Mouse (Mus musculus): ENCODE results near the gene Cnih3. TPM values are rescaled to one million over a fixed set of nuclear protein-coding genes. Genes with fewer than 3 reads are reported as not detected.

Gene Cnih3
- 0.03 TPM for polyA plus RNA-seq (2021)

DNA sequence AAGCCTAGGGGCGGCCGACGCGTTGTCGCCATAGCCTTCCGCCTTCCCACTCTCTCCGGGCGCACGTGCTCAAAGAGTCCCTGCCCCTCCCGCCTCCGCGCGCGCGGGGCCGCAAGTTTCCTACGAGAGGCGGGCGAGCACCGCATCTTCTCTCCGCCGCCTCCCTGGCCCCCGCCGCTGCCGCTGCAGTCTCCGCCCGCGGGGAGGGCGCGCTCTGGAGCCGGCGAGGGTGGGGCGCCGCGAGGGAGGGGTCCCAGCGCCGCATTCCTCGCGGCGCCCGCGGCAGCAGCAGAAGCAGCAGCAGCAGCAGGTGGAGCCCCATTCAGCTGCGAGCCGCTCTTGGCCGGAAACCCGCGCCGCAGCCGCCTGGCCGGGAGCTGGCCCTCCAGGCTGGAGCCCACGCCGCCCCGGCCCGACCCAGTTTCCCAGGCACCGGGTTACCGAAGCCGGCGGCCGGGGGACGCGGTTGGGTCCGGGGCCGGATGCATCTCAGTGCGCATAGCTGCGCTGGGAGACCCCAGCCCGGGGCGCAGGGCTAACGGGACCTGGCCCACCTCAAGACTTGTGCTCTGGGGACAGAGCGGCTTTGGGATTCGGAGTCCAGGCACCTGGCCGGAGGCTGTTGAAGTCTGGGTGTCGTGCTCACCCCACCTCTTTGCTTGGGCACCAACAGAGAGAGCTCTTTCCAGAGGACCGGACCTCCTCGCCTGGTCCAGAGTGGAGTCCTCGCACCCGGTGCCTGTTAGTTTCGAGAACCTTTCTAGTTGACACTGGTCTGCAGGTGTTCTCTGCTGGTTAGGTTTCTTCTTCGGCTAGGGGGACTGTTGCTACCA lies at the start of gene Cnih3:
Gene Cnih3 (plus strand): TSS at position 262 of the 833 bp plus-strand sequence.
- peaks cover 48% of the 10 kb centered on the region for H3K27me3 ChIP-seq
- no peak for ATAC-seq
- in situ Hi-C loops (cut with MboI; ENCODE audit: low pct_unique_long_range_greater_than_20kb), result no loop called here
- no peak for TF ChIP-seq CTCF (IDR thresholded peaks at IDR 0.05)
- CTCF ChIA-PET, result no interaction called here
- DNase-seq (ENCODE audit: low read depth, low spot score), result no peak
- POLR2A ChIA-PET, result no interaction called here

DNA sequence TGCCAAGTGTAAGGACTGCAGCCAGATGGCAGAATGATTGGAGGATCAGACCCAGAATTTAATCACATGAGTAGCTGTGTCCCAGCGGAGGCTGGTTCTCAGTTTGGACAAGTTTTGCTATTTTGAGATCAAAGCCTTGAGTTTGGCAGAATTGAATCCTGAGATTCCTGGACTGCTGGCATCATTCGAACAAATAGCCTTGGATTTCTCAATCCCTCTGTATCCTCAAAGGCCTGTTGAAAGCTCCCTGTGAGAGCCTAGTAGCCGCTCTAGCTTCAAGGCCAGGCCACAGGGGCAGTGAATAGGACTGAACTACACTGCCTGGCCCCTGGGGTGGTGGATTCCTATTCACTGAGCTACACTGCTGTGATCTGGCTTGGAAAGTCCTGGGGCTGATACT lies 44.4 kb upstream of the Cnih3 start:
- ChIA-PET CTCF (no interaction called here), POLR2A (no interaction called here)
- peaks cover 28% of the 10 kb centered on the region for H3K27me3 ChIP-seq
- no peak for TF ChIP-seq CTCF (IDR thresholded peaks at IDR 0.05)
- DNase-seq (ENCODE audit: low read depth, low spot score) (no peak), ATAC-seq (no peak)
- in situ Hi-C loops (cut with MboI; ENCODE audit: low pct_unique_long_range_greater_than_20kb), result no loop called here

DNA sequence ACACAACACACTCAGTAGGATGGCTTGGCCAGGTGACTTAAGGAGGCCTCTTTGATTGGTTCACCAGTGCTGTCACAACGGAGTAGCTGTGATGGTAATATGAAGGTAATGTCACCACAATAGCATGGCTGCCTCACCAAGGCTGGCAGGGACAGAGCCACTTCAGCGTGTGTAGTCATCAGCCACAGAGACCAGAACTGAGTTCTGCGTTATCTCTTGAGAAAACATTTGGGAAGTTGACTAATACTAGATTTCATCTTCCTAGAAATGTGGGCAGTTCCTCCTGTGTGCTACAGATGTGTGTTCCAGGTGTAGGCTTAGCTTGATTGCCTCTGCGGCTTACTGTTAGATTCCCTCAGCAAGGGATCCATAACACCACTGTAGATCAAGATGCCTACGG lies 41.7 kb upstream of the Cnih3 start:
- TF ChIP-seq CTCF (IDR thresholded peaks at IDR 0.05), result no peak
- H3K27me3 ChIP-seq, result peaks cover 20% of the 10 kb centered on the region
- POLR2A ChIA-PET, result no interaction called here
- in situ Hi-C loops (cut with MboI; ENCODE audit: low pct_unique_long_range_greater_than_20kb), result no loop called here
- ATAC-seq (no peak), DNase-seq (ENCODE audit: low read depth, low spot score) (no peak)
- CTCF ChIA-PET, result no interaction called here

DNA sequence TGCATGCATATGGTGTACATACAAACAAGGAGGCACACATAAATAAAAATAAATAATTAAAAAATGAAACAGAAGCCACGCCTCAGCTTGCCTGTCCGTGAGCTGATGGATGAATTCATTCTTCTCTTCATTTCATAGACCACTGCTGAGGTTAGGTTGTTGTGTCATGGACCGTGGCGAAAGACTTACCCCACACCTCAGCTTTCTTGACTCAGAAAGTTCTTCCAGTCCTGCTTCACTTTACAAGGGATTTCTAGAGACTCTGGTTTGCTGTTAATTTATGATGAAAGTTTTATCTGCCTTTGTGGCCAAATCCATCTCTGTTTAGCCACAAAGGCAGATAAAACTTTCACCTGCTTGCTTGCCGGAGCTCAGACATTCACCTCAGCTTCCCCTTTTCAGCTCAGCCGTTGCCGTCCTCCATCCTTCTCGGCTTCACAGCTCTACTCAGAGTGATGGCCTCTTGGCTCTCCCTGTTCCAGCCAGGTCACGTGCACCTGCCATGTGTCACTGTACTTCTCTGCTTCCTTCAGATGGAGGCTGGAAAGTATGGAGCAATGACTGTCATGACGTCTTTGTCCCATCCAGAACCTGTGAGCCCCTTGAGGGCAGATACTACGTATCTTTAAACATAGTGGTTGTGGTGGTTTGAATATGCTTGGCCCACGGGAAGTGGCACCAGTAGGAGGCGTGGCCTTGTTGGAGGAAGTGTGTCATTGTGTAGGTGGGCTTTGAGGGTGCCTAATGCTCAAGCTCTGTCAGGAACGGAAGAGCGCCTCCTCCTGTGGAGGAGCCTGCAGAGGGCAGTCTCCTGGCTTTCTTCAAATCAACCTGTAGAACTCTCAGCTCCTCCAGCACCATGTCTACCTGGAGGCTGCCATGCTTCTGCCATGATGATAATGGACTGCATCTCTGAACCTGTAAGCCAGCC lies 40.0 kb upstream of the Cnih3 start:
- no peak for ATAC-seq
- peaks cover 23% of the 10 kb centered on the region for H3K27me3 ChIP-seq
- no peak for DNase-seq (ENCODE audit: low read depth, low spot score)
- TF ChIP-seq CTCF (IDR thresholded peaks at IDR 0.05), result no peak
- in situ Hi-C loops (cut with MboI; ENCODE audit: low pct_unique_long_range_greater_than_20kb), result no loop called here
- CTCF ChIA-PET, result no interaction called here
- POLR2A ChIA-PET, result no interaction called here

DNA sequence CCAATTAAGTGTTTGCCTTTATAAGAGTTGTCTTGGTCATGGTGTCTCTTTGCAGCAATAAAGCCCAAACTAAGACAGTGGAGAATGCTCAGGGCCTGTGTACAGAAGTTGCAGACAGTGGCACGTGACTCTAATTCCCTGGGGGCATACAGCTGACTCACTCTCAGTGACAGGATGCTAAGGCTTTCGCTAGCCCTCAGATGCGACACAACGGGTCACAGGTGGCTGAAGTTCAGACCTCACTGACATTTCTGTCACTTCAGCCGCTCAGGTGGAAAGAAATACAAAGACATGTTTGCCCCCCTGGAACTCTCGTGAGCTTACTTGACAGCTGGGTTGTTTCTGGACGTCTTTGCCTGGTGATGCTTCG lies 39.4 kb upstream of the Cnih3 start:
- ATAC-seq (no peak), DNase-seq (ENCODE audit: low read depth, low spot score) (no peak)
- ChIA-PET POLR2A (no interaction called here), CTCF (interaction anchor here (1.5 kb wide), 1 partner anchor 12 kb away, joined by 3 read pairs; no protein-coding TSS in a partner anchor)
- TF ChIP-seq CTCF (IDR thresholded peaks at IDR 0.05), result no peak
- in situ Hi-C loops (cut with MboI; ENCODE audit: low pct_unique_long_range_greater_than_20kb), result no loop called here
- H3K27me3 ChIP-seq, result peaks cover 23% of the 10 kb centered on the region

DNA sequence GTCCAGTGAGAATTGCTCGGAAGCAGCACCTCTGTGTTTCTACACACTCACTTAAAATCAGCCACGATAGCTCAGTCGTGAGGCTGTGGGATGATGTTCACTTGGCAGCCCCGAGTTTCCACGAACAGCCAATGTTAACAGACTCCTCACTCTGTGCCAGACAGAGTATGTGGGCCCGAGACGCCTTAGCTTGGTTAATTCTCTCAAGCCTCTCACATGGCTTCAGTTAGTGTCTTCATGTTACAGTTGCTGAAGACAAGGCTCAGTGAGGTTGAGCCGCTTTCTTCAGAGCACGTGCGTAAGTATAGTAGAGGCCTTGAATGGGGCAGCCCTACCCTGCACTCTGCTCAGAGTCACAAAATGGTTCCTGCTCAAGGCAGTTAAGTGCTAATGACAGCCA lies 38.1 kb upstream of the Cnih3 start:
- TF ChIP-seq CTCF (IDR thresholded peaks at IDR 0.05), result no peak
- CTCF ChIA-PET, result interaction anchor here (1.5 kb wide), 1 partner anchor 14 kb away, joined by 3 read pairs; no protein-coding TSS in a partner anchor
- ATAC-seq (no peak), DNase-seq (ENCODE audit: low read depth, low spot score) (no peak)
- H3K27me3 ChIP-seq, result peaks cover 24% of the 10 kb centered on the region
- in situ Hi-C loops (cut with MboI; ENCODE audit: low pct_unique_long_range_greater_than_20kb), result no loop called here
- POLR2A ChIA-PET, result no interaction called here

DNA sequence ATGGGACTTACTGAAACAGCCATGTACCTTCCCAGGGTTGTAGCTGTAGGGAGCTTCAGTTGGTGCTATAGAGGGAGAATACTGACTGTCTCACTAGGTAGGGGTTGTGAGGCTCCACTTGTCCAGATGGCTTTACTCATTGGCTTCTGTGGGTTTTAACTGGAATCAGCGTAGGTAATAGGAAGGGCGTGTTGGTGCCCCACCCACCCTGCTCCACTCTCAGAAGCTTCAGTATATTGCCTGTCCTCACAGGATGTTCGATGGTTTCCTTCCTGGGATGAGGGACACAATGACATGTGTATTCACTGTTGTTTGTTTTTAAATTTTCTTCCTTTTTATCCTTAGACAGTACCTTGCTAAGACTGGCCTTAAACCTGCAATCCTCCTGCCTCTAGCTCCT lies 37.1 kb upstream of the Cnih3 start:
- ChIA-PET CTCF (no interaction called here), POLR2A (no interaction called here)
- DNase-seq (ENCODE audit: low read depth, low spot score), result no peak
- in situ Hi-C loops (cut with MboI; ENCODE audit: low pct_unique_long_range_greater_than_20kb), result no loop called here
- TF ChIP-seq CTCF (IDR thresholded peaks at IDR 0.05), result no peak
- peaks cover 25% of the 10 kb centered on the region for H3K27me3 ChIP-seq
- no peak for ATAC-seq

DNA sequence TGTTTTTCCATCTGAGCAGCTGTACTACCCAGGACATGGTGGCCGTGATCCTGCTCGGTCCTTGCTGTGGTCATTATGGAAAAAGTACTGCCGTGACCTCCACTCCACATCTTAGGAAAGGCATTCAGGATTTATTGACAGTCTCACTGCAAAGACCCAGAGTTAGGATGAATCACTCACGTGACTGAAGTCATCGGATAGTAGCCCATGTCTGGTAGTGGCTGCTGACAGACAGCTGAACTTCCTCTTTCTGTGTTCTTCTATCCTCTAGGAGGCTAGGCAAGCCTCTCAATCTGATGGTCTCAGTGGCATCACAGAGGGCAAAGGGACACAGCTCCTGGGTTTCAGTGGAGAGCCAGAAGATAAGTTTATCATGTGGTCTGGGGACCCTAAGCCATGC lies 35.9 kb upstream of the Cnih3 start:
- CTCF ChIA-PET, result no interaction called here
- H3K27me3 ChIP-seq, result peaks cover 21% of the 10 kb centered on the region
- DNase-seq (ENCODE audit: low read depth, low spot score) (no peak), ATAC-seq (no peak)
- in situ Hi-C loops (cut with MboI; ENCODE audit: low pct_unique_long_range_greater_than_20kb), result no loop called here
- POLR2A ChIA-PET, result no interaction called here
- no peak for TF ChIP-seq CTCF (IDR thresholded peaks at IDR 0.05)

DNA sequence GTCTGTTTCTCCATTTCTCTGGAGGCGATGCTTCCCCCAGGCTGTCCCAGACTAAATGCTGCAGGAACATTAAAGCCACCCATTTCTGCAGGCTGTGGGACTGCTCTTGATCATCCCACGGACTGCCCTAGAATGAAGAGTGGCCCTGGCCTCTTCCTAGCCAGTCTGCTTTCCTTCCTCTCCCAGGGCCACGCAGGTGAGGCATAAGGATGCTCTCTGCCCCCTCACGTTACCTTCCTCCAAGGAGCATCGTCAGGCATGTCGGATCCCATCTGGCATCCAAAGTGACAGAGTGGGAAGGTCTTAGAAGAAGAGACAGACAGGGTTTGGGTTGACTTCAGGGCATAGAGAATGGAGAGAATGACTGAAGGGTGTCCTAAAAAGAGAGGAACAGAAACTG lies 33.0 kb upstream of the Cnih3 start:
- H3K27me3 ChIP-seq, result peaks cover 28% of the 10 kb centered on the region
- ATAC-seq, result no peak
- POLR2A ChIA-PET, result no interaction called here
- in situ Hi-C loops (cut with MboI; ENCODE audit: low pct_unique_long_range_greater_than_20kb), result no loop called here
- CTCF ChIA-PET, result no interaction called here
- no peak for DNase-seq (ENCODE audit: low read depth, low spot score)
- no peak for TF ChIP-seq CTCF (IDR thresholded peaks at IDR 0.05)

DNA sequence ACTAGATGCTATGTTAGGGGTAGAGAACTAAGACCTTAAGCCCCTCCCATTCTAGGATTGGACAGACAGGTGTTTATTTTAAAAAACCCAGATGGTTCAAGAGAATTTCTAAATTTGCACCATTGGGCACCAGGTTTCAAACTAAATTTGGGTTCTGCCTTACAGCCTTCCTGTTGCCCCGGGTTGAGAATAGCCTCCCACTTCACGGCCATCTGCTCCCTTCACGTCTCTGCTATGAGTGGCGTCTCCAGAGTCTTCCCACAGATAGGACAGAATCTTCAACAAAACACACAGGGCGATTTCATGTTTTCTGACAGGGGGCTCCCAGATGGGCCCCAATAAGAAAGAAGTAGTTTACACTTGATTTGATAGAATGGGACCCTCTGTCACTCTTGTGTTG lies 31.3 kb upstream of the Cnih3 start:
- ChIA-PET CTCF (no interaction called here), POLR2A (no interaction called here)
- ATAC-seq (no peak), DNase-seq (ENCODE audit: low read depth, low spot score) (no peak)
- no peak for TF ChIP-seq CTCF (IDR thresholded peaks at IDR 0.05)
- in situ Hi-C loops (cut with MboI; ENCODE audit: low pct_unique_long_range_greater_than_20kb), result no loop called here
- H3K27me3 ChIP-seq, result peaks cover 44% of the 10 kb centered on the region

DNA sequence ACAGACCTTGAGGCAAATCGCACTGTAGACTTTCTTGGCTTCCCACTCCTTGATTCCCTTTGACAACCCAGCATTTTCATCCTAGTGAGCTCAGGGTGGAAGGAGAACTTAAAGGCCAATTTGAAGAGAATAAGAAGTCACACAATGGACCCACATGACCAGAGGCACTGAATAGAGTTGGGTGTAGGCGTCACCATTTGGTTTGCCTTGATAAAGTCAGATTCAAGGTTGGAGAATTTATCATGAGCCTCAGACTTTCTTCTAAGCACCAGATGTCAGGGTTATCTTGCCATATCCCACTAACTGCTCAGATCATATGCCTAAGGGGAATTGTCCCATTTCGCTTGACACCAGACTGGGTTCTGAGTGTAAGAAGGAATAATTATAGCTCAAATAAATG lies 29.3 kb upstream of the Cnih3 start:
- in situ Hi-C loops (cut with MboI; ENCODE audit: low pct_unique_long_range_greater_than_20kb), result no loop called here
- DNase-seq (ENCODE audit: low read depth, low spot score) (no peak), ATAC-seq (no peak)
- no peak for TF ChIP-seq CTCF (IDR thresholded peaks at IDR 0.05)
- ChIA-PET POLR2A (no interaction called here), CTCF (no interaction called here)
- H3K27me3 ChIP-seq, result peaks cover 35% of the 10 kb centered on the region
